Mouse (Mus musculus) forebrain, embryonic 13.5 days (tissue): ENCODE measurements around the gene Mrgprd. TPM values are rescaled to one million over a fixed set of nuclear protein-coding genes. Genes with fewer than 3 reads are reported as not detected.

Experiments used
- ATAC-seq: fragments of 200-750 bp; cut with Nextera tagmentation; 2 replicates; pipeline ENCODE4 v1.8.0; 2017
- H3K27ac ChIP-seq: fragments of 300-500 bp; sonication (generic); 2 replicates; pipeline ENCODE4 v1.5.1; 2015; ENCODE audit warnings: inconsistent platforms, mild to moderate bottlenecking, moderate library complexity
- H3K27me3 ChIP-seq: fragments of 300-500 bp; sonication (generic); 2 replicates; pipeline ENCODE4 v1.6.1; 2015; ENCODE audit warnings: mild to moderate bottlenecking, inconsistent platforms
- H3K36me3 ChIP-seq: fragments of 300-500 bp; sonication (generic); 2 replicates; pipeline ENCODE4 v1.6.1; 2015; ENCODE audit warnings: mild to moderate bottlenecking, inconsistent platforms; ENCODE audit not compliant: poor library complexity, severe bottlenecking
- H3K4me1 ChIP-seq: fragments of 300-500 bp; sonication (generic); 2 replicates; pipeline ENCODE4 v1.6.1; 2015; ENCODE audit warnings: inconsistent platforms
- H3K4me2 ChIP-seq: fragments of 300-500 bp; sonication (generic); 2 replicates; pipeline ENCODE4 v1.6.1; 2015; ENCODE audit warnings: inconsistent platforms, mild to moderate bottlenecking, moderate library complexity
- H3K4me3 ChIP-seq: fragments of 300-500 bp; sonication (generic); 2 replicates; pipeline ENCODE4 v1.5.1; 2015; ENCODE audit warnings: mild to moderate bottlenecking, inconsistent platforms
- H3K9ac ChIP-seq: fragments of 300-500 bp; sonication (generic); 2 replicates; pipeline ENCODE4 v1.6.1; 2015; ENCODE audit warnings: mild to moderate bottlenecking, inconsistent platforms
- H3K9me3 ChIP-seq: fragments of 300-500 bp; sonication (generic); replicated peaks from 2 replicates; pipeline ENCODE4 v1.6.1; 2016; ENCODE audit warnings: inconsistent platforms
- WGBS: fragments of 180-500 bp; shearing (Covaris S2); methylation state at CpG from one replicate; pipeline ENCODE4 v1.1.7; 2015; 5-methylcytosine and 5-hydroxymethylcytosine counted together
- polyA plus RNA-seq: library from polyadenylated mRNA; unstranded; fragments of >200 nt; fragmentation: Nextera tagmentation; extraction: Ambion mirVana; gene quantifications from 2 replicates; pipeline ENCODE4 v1.2.1, GENCODE M21; 2015

Gene Mrgprd
- polyA plus RNA-seq, 1 experiment from 2014 or later: not detected

- Histone ChIP-seq H3K36me3 (no peaks in the 10 kb centered on the region), H3K4me2 (no peak overlapping the region), H3K4me3 (no peak overlapping the region), H3K9ac (no peak overlapping the region), H3K27me3 (no peaks in the 10 kb centered on the region), H3K27ac (no peak overlapping the region), H3K9me3 (no peaks in the 10 kb centered on the region), H3K4me1 (no peaks in the 10 kb centered on the region)
- ATAC-seq: no peak
- 84% methylated on average over 30 of the region's 30 CpGs for WGBS
Observed at GRCm38 (mm10) chr7:145308061-145308675, 6.5 kb upstream of the Mrgprd start.

- Histone ChIP-seq H3K36me3 (no peaks in the 10 kb centered on the region), H3K9ac (no peak overlapping the region), H3K4me1 (no peaks in the 10 kb centered on the region), H3K27me3 (no peaks in the 10 kb centered on the region), H3K4me2 (no peak overlapping the region), H3K27ac (no peak overlapping the region), H3K4me3 (no peak overlapping the region), H3K9me3 (no peaks in the 10 kb centered on the region)
- 82% methylated on average over 4 of the region's 4 CpGs for WGBS
- ATAC-seq: no peak
Observed at GRCm38 (mm10) chr7:145308866-145309265, 5.8 kb upstream of the Mrgprd start.

DNA sequence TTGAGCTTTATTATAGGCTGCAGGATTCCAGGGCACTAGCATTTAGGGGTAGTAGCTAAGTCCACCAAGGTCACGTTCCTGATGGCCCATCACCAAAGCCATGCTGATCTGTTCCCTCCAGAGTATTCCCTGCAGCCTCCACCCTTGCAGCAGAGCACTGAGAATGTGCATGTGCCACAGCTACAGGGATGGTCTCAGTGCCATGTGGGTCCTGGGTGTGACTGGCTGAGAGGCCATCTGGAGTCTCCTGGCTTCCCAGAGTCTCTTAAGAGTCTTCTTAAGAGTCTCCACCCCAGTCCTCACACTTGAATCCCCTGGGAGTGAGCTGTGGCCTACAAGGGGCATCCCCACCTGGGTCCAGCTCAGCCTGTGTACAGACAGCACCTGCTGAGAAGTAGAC, 4.8 kb upstream of the Mrgprd start:
- H3K9ac ChIP-seq: no peak overlapping the region
- no peaks in the 10 kb centered on the region for H3K36me3 ChIP-seq
- H3K27ac ChIP-seq: no peak overlapping the region
- H3K4me3 ChIP-seq: no peak overlapping the region
- no peaks in the 10 kb centered on the region for H3K27me3 ChIP-seq
- H3K4me2 ChIP-seq: no peak overlapping the region
- 72% methylated on average over 1 of the region's 1 CpGs for WGBS
- no peaks in the 10 kb centered on the region for H3K4me1 ChIP-seq
- H3K9me3 ChIP-seq: no peaks in the 10 kb centered on the region
- no peak for ATAC-seq

DNA sequence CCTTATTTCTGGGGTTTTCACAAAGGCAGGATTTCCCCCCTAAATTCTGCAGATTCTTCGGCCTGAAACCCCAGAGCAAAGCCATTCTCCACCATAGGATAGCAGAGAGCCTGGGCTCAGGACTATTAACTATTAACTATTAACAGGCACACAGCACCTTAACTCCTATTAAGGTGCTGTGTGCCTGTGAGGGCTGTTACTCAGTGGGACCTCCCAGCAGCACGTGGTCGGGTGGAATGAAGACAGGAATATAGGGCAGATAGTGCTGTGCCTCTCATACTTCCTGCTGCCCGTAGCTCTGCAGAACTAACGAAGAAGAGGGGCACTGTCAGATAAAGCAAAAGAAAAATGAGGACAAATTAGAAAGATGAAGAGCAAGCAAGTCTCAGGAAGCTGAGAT, 4.1 kb upstream of the Mrgprd start:
- ATAC-seq: no peak
- no peaks in the 10 kb centered on the region for H3K4me1 ChIP-seq
- WGBS: 78% methylated on average over 5 of the region's 5 CpGs
- H3K4me3 ChIP-seq: no peak overlapping the region
- no peaks in the 10 kb centered on the region for H3K27me3 ChIP-seq
- no peak overlapping the region for H3K4me2 ChIP-seq
- H3K36me3 ChIP-seq: no peaks in the 10 kb centered on the region
- H3K9me3 ChIP-seq: no peaks in the 10 kb centered on the region
- no peak overlapping the region for H3K9ac ChIP-seq
- H3K27ac ChIP-seq: no peak overlapping the region

DNA sequence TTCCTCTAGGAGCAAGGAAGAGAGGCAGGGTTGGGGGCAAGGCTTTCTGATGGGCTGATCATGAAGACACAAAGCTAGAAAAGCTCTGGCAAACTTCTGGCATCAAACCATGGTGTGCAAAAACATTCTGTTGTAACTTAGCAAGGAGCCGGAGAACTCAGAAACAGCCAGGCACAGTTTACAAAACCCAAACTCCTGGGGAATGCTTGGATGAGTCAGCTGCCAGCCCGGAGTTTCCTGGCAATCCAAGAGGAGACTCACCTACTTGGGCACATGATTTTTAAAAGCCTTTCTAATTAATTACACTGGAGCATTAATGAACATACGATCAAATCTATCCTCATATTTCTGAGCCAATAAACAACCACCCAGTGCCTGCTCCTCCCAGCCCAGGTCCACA, 2.5 kb upstream of the Mrgprd start:
- H3K4me2 ChIP-seq: no peak overlapping the region
- no peak for ATAC-seq
- 79% methylated on average over 3 of the region's 3 CpGs for WGBS

GRCm38 (mm10) chr7:145317522-145317921, 2.9 kb downstream of the Mrgprd start:
- H3K4me2 ChIP-seq: no peak overlapping the region
- H3K27ac ChIP-seq: no peak overlapping the region
- H3K9ac ChIP-seq: no peak overlapping the region
- no peak for ATAC-seq
- H3K36me3 ChIP-seq: no peaks in the 10 kb centered on the region
- H3K4me1 ChIP-seq: no peaks in the 10 kb centered on the region
- H3K4me3 ChIP-seq: no peak overlapping the region
- H3K27me3 ChIP-seq: no peaks in the 10 kb centered on the region
- no peaks in the 10 kb centered on the region for H3K9me3 ChIP-seq
- WGBS: 69% methylated on average over 4 of the region's 4 CpGs

More for the DNA sequence above, 2.5 kb upstream of the Mrgprd start:
- Histone ChIP-seq H3K4me1 (no peaks in the 10 kb centered on the region), H3K27ac (no peak overlapping the region), H3K9ac (no peak overlapping the region), H3K9me3 (no peaks in the 10 kb centered on the region), H3K4me3 (no peak overlapping the region), H3K27me3 (no peaks in the 10 kb centered on the region), H3K36me3 (no peaks in the 10 kb centered on the region)

GRCm38 (mm10) chr7:145319481-145319880, 4.8 kb downstream of the Mrgprd start:
- no peak overlapping the region for H3K9ac ChIP-seq
- no peak overlapping the region for H3K27ac ChIP-seq
- WGBS: 64% methylated on average over 3 of the region's 3 CpGs
- no peaks in the 10 kb centered on the region for H3K4me1 ChIP-seq
- no peak overlapping the region for H3K4me3 ChIP-seq
- H3K27me3 ChIP-seq: no peaks in the 10 kb centered on the region
- H3K9me3 ChIP-seq: no peaks in the 10 kb centered on the region
- H3K36me3 ChIP-seq: no peaks in the 10 kb centered on the region
- no peak overlapping the region for H3K4me2 ChIP-seq
- no peak for ATAC-seq

GRCm38 (mm10) chr7:145323607-145324006, 9.0 kb downstream of the Mrgprd start:
- Histone ChIP-seq H3K27ac (no peak overlapping the region), H3K9me3 (no peaks in the 10 kb centered on the region), H3K36me3 (no peaks in the 10 kb centered on the region), H3K27me3 (no peaks in the 10 kb centered on the region), H3K4me2 (no peak overlapping the region), H3K9ac (no peak overlapping the region), H3K4me1 (no peaks in the 10 kb centered on the region), H3K4me3 (no peak overlapping the region)
- 33% methylated on average over 4 of the region's 4 CpGs for WGBS
- ATAC-seq: no peak

GRCm38 (mm10) chr7:145325697-145326096, 11.1 kb downstream of the Mrgprd start:
- Histone ChIP-seq H3K9me3 (no peaks in the 10 kb centered on the region), H3K36me3 (no peaks in the 10 kb centered on the region), H3K27ac (no peak overlapping the region), H3K9ac (no peak overlapping the region), H3K27me3 (no peaks in the 10 kb centered on the region), H3K4me1 (no peaks in the 10 kb centered on the region), H3K4me3 (no peak overlapping the region), H3K4me2 (no peak overlapping the region)
- ATAC-seq: no peak
- WGBS: 75% methylated on average over 2 of the region's 2 CpGs

GRCm38 (mm10) chr7:145329982-145330381, 15.3 kb downstream of the Mrgprd start:
- Histone ChIP-seq H3K36me3 (no peaks in the 10 kb centered on the region), H3K4me3 (no peak overlapping the region), H3K9ac (no peak overlapping the region), H3K4me2 (no peak overlapping the region), H3K9me3 (no peaks in the 10 kb centered on the region), H3K4me1 (no peaks in the 10 kb centered on the region), H3K27me3 (no peaks in the 10 kb centered on the region), H3K27ac (no peak overlapping the region)
- ATAC-seq: no peak
- WGBS: 71% methylated on average over 2 of the region's 2 CpGs

DNA sequence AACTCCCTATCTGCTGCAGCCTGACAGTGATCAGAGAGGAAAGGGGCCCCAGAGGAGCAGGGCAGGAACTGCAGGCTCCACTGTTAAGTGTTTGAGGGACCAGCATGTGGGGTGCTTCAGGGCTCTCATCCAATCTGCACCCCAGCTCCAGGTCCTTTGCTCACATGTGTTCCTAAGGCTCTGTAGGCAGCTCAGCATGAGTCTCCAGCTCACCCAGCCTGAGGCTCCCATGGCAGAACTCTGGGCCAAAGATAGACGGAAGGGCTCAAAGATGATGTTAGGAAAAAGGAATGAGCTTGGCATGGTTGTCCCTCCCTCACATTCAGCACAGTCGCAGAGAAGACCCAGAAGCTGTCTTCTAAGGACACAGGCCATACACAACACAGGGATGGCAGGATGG, 16.0 kb downstream of the Mrgprd start:
- H3K4me1 ChIP-seq: peaks cover 4% of the 10 kb centered on the region; the same call in 1 of the 2 replicates
- ATAC-seq: no peak
- H3K4me2 ChIP-seq: no peak overlapping the region
- H3K27me3 ChIP-seq: no peaks in the 10 kb centered on the region
- H3K36me3 ChIP-seq: no peaks in the 10 kb centered on the region
- no peak overlapping the region for H3K9ac ChIP-seq
- H3K27ac ChIP-seq: no peak overlapping the region
- no peak overlapping the region for H3K4me3 ChIP-seq
- 84% methylated on average over 2 of the region's 2 CpGs for WGBS
- no peaks in the 10 kb centered on the region for H3K9me3 ChIP-seq

DNA sequence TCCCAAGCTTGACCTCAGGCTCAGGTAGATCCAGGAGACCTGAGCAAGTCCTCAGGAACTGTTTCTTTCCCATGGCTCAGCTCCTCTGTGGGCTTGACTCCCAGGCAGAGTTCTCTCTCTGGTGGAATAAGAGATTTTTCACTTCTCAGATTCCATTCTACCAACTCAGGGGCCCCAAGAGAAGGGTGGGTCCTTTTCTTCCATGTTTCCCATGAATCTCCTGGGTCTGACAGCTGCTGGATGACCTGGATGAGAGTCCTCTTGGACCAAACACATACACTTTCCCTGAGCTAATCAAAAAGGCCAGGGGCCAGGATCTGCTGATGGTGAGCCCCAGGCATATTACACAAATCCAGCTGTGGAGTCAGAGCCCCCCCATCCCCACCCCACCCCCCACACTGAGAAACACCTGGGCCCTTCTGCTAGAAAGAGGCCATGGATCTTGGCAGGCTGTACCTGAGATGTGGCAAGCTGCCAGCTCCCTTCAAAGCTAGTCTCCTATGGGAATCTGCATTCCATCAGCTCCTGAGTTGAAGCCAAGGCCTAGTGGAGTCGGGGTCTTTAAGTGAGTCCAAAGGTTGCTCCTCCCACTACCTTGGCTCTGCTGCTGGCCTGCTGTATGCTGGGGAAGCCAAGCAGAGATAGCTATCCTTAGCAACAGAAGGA, 17.9 kb downstream of the Mrgprd start:
- no peak overlapping the region for H3K4me2 ChIP-seq
- no peaks in the 10 kb centered on the region for H3K36me3 ChIP-seq
- no peaks in the 10 kb centered on the region for H3K9me3 ChIP-seq
- no peak overlapping the region for H3K27ac ChIP-seq
- no peaks in the 10 kb centered on the region for H3K27me3 ChIP-seq
- no peak for ATAC-seq
- no peak overlapping the region for H3K4me3 ChIP-seq
- peaks cover 4% of the 10 kb centered on the region; the same call in 1 of the 2 replicates for H3K4me1 ChIP-seq
- H3K9ac ChIP-seq: no peak overlapping the region
- 67% methylated on average over 1 of the region's 1 CpGs for WGBS

GRCm38 (mm10) chr7:145333936-145334335, 19.3 kb downstream of the Mrgprd start:
- no peak overlapping the region for H3K27ac ChIP-seq
- no peaks in the 10 kb centered on the region; the same call in 1 of the 2 replicates for H3K9me3 ChIP-seq
- no peak overlapping the region for H3K4me3 ChIP-seq
- 92% methylated on average over 6 of the region's 6 CpGs for WGBS
- no peak overlapping the region for H3K4me2 ChIP-seq
- H3K36me3 ChIP-seq: no peaks in the 10 kb centered on the region
- H3K9ac ChIP-seq: no peak overlapping the region
- no peak for ATAC-seq
- no peaks in the 10 kb centered on the region for H3K27me3 ChIP-seq
- peaks cover 4% of the 10 kb centered on the region; the same call in 1 of the 2 replicates for H3K4me1 ChIP-seq
